Mouse (Mus musculus): ENCODE measurements around the gene Zfp423. TPM values are rescaled to one million over a fixed set of nuclear protein-coding genes. Genes with fewer than 3 reads are reported as not detected.

Gene Zfp423
- total and polyA plus RNA-seq, 3 experiments = not detected

GRCm38 (mm10) chr8:87671209-87671970 is 288.0 kb downstream of the Zfp423 start:
- no peak for DNase-seq (ENCODE audit: low read depth, low spot score)
- H3K27me3 ChIP-seq (ENCODE audit: control insufficient read depth in 1 of 2, insufficient read depth in 2 of 2, low read length in 2 of 2) = no peaks in the 10 kb centered on the region
- H3K9ac ChIP-seq (ENCODE audit: control insufficient read depth, low read depth, low read length, poor library complexity, severe bottlenecking) = no peak overlapping the region
- no peak overlapping the region for H3K4me3 ChIP-seq (ENCODE audit: control insufficient read depth in 1 of 2, insufficient read depth in 1 of 2, low read depth in 2 of 2, low read length in 2 of 2)
- no peak overlapping the region for H3K27ac ChIP-seq (ENCODE audit: control insufficient read depth, low read depth, low read length)
- TF ChIP-seq NRF1 (IDR thresholded peaks at IDR 0.05; ENCODE audit: insufficient read depth, low read depth, low read length, poor library complexity, severe bottlenecking) (no peak), POLR2AphosphoS5 (IDR thresholded peaks at IDR 0.05; ENCODE audit: borderline replicate concordance, low read depth, low read length) (no peak), ZC3H11A (IDR thresholded peaks at IDR 0.05; ENCODE audit: low read depth, low read length) (no peak), E2F4 (IDR thresholded peaks at IDR 0.05; ENCODE audit: borderline replicate concordance, low read depth, low read length) (no peak), TAL1 (IDR thresholded peaks at IDR 0.05; ENCODE audit: low read length) (no peak), JUND (IDR thresholded peaks at IDR 0.05; ENCODE audit: low read depth, low read length) (no peak), MXI1 (IDR thresholded peaks at IDR 0.05; ENCODE audit: low read depth, low read length) (no peak), RAD21 (IDR thresholded peaks at IDR 0.05; ENCODE audit: low read depth, low read length) (no peak)
- no peaks in the 10 kb centered on the region for H3K79me2 ChIP-seq (ENCODE audit: control insufficient read depth, insufficient read depth, low read length, poor library complexity)
- no peaks in the 10 kb centered on the region for H3K9me3 ChIP-seq (replicated peaks; ENCODE audit: insufficient read depth, low read length)
- H3K4me1 ChIP-seq (ENCODE audit: control insufficient read depth in 1 of 2, insufficient read depth in 2 of 2, low read length in 2 of 2) = no peaks in the 10 kb centered on the region
- H3K36me3 ChIP-seq (ENCODE audit: control insufficient read depth in 1 of 2, insufficient read depth in 2 of 2, low read length in 2 of 2) = no peaks in the 10 kb centered on the region

DNA sequence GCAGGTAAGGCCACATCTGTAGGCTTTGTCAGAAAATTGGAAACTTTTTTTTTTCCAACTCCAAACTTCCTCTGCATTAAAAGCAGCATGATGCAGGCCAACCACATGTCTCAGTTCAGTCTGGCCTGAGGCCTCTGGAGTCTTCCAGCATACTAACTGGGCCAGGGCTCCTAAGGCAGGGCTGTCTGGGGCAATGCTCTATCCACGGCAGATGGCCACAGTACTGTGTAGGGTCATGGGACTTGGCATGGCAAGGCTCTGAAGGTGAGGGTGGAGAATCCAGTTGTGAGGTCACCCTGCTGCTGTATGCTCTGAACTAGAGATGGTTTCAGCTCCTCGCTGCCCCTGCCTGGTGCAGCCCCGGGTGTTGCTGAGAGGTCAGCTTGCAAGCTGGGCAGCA is 289.2 kb downstream of the Zfp423 start:
- H3K4me1 ChIP-seq (ENCODE audit: control insufficient read depth in 1 of 2, insufficient read depth in 2 of 2, low read length in 2 of 2) = no peaks in the 10 kb centered on the region
- H3K9me3 ChIP-seq (replicated peaks; ENCODE audit: insufficient read depth, low read length) = no peaks in the 10 kb centered on the region

GRCm38 (mm10) chr8:87668736-87669135 is 290.7 kb downstream of the Zfp423 start:
- H3K4me3 ChIP-seq (ENCODE audit: control insufficient read depth in 1 of 2, insufficient read depth in 1 of 2, low read depth in 2 of 2, low read length in 2 of 2) = no peak overlapping the region
- no peaks in the 10 kb centered on the region for H3K27me3 ChIP-seq (ENCODE audit: control insufficient read depth in 1 of 2, insufficient read depth in 2 of 2, low read length in 2 of 2)
- H3K9ac ChIP-seq (ENCODE audit: control insufficient read depth, low read depth, low read length, poor library complexity, severe bottlenecking) = no peak overlapping the region
- no peaks in the 10 kb centered on the region for H3K9me3 ChIP-seq (replicated peaks; ENCODE audit: insufficient read depth, low read length)
- no peaks in the 10 kb centered on the region for H3K79me2 ChIP-seq (ENCODE audit: control insufficient read depth, insufficient read depth, low read length, poor library complexity)
- H3K27ac ChIP-seq (ENCODE audit: control insufficient read depth, low read depth, low read length) = no peak overlapping the region
- no peaks in the 10 kb centered on the region for H3K36me3 ChIP-seq (ENCODE audit: control insufficient read depth in 1 of 2, insufficient read depth in 2 of 2, low read length in 2 of 2)
- no peak for DNase-seq (ENCODE audit: low read depth, low spot score)
- H3K4me1 ChIP-seq (ENCODE audit: control insufficient read depth in 1 of 2, insufficient read depth in 2 of 2, low read length in 2 of 2) = no peaks in the 10 kb centered on the region
- TF ChIP-seq TCF12 (IDR thresholded peaks at IDR 0.05; ENCODE audit: low read depth, low read length) (no peak), CTCF (IDR thresholded peaks at IDR 0.05 in 2 of 3, conservative IDR thresholded peaks at IDR 0.05 in 1 of 3; ENCODE audit: control insufficient read depth in 1 of 3, insufficient read depth in 1 of 3, low read depth in 2 of 3, low read length in 3 of 3, poor library complexity in 1 of 3, severe bottlenecking in 1 of 3) (no peak), BHLHE40 (IDR thresholded peaks at IDR 0.05; ENCODE audit: borderline replicate concordance, low read depth, low read length) (no peak), USF2 (IDR thresholded peaks at IDR 0.05; ENCODE audit: borderline replicate concordance in 1 of 2, insufficient read depth in 1 of 2, low read depth in 1 of 2, low read length in 2 of 2) (no peak), UBTF (IDR thresholded peaks at IDR 0.05; ENCODE audit: borderline replicate concordance, insufficient read depth, low read depth, low read length) (no peak), CHD1 (IDR thresholded peaks at IDR 0.05; ENCODE audit: low read depth, low read length) (no peak), EP300 (IDR thresholded peaks at IDR 0.05; ENCODE audit: low read depth in 1 of 2, low read length in 2 of 2) (no peak), E2F4 (IDR thresholded peaks at IDR 0.05; ENCODE audit: borderline replicate concordance, low read depth, low read length) (no peak), ZC3H11A (IDR thresholded peaks at IDR 0.05; ENCODE audit: low read depth, low read length) (no peak), CHD2 (IDR thresholded peaks at IDR 0.05; ENCODE audit: low read length) (no peak), ZNF384 (IDR thresholded peaks at IDR 0.05; ENCODE audit: low read depth, low read length) (no peak), USF1 (IDR thresholded peaks at IDR 0.05; ENCODE audit: low read depth, low read length) (no peak), GATA1 (IDR thresholded peaks at IDR 0.05; ENCODE audit: low read depth, low read length) (no peak), MYB (IDR thresholded peaks at IDR 0.05; ENCODE audit: low read depth, low read length) (no peak)

More for the DNA sequence above, 289.2 kb downstream of the Zfp423 start:
- DNase-seq (ENCODE audit: low read depth, low spot score) = no peak
- Histone ChIP-seq H3K27ac (ENCODE audit: control insufficient read depth, low read depth, low read length) (no peak overlapping the region), H3K27me3 (ENCODE audit: control insufficient read depth in 1 of 2, insufficient read depth in 2 of 2, low read length in 2 of 2) (no peaks in the 10 kb centered on the region), H3K9ac (ENCODE audit: control insufficient read depth, low read depth, low read length, poor library complexity, severe bottlenecking) (no peak overlapping the region), H3K4me3 (ENCODE audit: control insufficient read depth in 1 of 2, insufficient read depth in 1 of 2, low read depth in 2 of 2, low read length in 2 of 2) (no peak overlapping the region), H3K36me3 (ENCODE audit: control insufficient read depth in 1 of 2, insufficient read depth in 2 of 2, low read length in 2 of 2) (no peaks in the 10 kb centered on the region), H3K79me2 (ENCODE audit: control insufficient read depth, insufficient read depth, low read length, poor library complexity) (no peaks in the 10 kb centered on the region)
- TF ChIP-seq ZNF384 (IDR thresholded peaks at IDR 0.05; ENCODE audit: low read depth, low read length) (no peak), TCF12 (IDR thresholded peaks at IDR 0.05; ENCODE audit: low read depth, low read length) (no peak), MAFK (IDR thresholded peaks at IDR 0.05; ENCODE audit: borderline replicate concordance, low read depth, low read length) (no peak), RAD21 (IDR thresholded peaks at IDR 0.05; ENCODE audit: low read depth, low read length) (no peak), NRF1 (IDR thresholded peaks at IDR 0.05; ENCODE audit: insufficient read depth, low read depth, low read length, poor library complexity, severe bottlenecking) (no peak), MYC (IDR thresholded peaks at IDR 0.05; ENCODE audit: low read depth, low read length) (no peak), BHLHE40 (IDR thresholded peaks at IDR 0.05; ENCODE audit: borderline replicate concordance, low read depth, low read length) (no peak), POLR2AphosphoS2 (IDR thresholded peaks at IDR 0.05; ENCODE audit: low read length) (no peak), USF1 (IDR thresholded peaks at IDR 0.05; ENCODE audit: low read depth, low read length) (no peak), MEF2A (IDR thresholded peaks at IDR 0.05; ENCODE audit: extremely low read depth, insufficient replicate concordance, low read depth, low read length, poor library complexity, severe bottlenecking) (no peak), POLR2A (IDR thresholded peaks at IDR 0.05; ENCODE audit: control insufficient read depth in 1 of 2, insufficient read depth in 1 of 2, low read depth in 1 of 2, low read length in 2 of 2, poor library complexity in 1 of 2) (no peak)
